Mouse (Mus musculus): ENCODE measurements at regions not wholly inside any gene's neighbourhood (a gene's known extent, or its start where the extent isn't known, plus 50 kb on each side); places are given as distances from the start of the nearest gene placed in this dataset.

GRCm38 (mm10) chr19:21050994-21051721 lies 97.2 kb upstream of the Tmc1 start:
- H3K36me3 ChIP-seq = no peaks in the 10 kb centered on the region
- no peaks in the 10 kb centered on the region for H3K4me1 ChIP-seq
- no peak for DNase-seq (ENCODE audit: low spot score)
- no peaks in the 10 kb centered on the region for H3K27me3 ChIP-seq (ENCODE audit: low read depth, poor library complexity, severe bottlenecking)
- no peak overlapping the region for H3K4me3 ChIP-seq
- no peak overlapping the region for H3K27ac ChIP-seq
- 76% methylated on average over 9 of the region's 9 CpGs for WGBS
- no peaks in the 10 kb centered on the region for H3K9me3 ChIP-seq (replicated peaks)

DNA sequence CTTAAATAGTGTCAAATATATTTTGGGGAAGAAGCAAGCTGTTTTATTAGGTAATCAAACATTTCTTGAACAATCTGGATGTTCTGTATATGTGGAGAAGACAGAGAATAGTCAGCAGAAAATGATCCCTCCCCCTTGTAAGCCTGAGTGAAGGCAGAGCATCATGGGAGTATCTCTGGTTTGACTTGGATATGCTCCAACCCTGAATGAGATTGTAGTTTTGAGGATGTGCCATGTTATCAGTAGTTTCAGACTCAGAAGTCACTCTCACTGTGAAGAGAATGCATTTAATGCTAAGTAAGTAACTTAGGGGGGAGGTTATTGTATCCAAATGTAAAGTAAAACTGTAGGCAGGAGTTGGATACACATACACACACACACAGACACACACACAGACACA lies 95.3 kb upstream of the Tmc1 start:
- Histone ChIP-seq H3K36me3 (no peaks in the 10 kb centered on the region), H3K4me3 (no peak overlapping the region), H3K27me3 (ENCODE audit: low read depth, poor library complexity, severe bottlenecking) (no peaks in the 10 kb centered on the region), H3K27ac (no peak overlapping the region), H3K4me1 (no peaks in the 10 kb centered on the region), H3K9me3 (replicated peaks) (no peaks in the 10 kb centered on the region)
- DNase-seq (ENCODE audit: low spot score) = no peak

- Histone ChIP-seq H3K4me3 (no peak overlapping the region), H3K36me3 (no peaks in the 10 kb centered on the region), H3K4me1 (no peaks in the 10 kb centered on the region), H3K27ac (no peak overlapping the region), H3K9me3 (replicated peaks) (no peaks in the 10 kb centered on the region), H3K27me3 (ENCODE audit: low read depth, poor library complexity, severe bottlenecking) (no peaks in the 10 kb centered on the region)
- WGBS = 89% methylated on average over 12 of the region's 12 CpGs
- no peak for DNase-seq (ENCODE audit: low spot score)
These were observed 91.6 kb upstream of the Tmc1 start for GRCm38 (mm10) chr19:21045565-21045964.

- Histone ChIP-seq H3K36me3 (no peaks in the 10 kb centered on the region), H3K9me3 (replicated peaks) (no peaks in the 10 kb centered on the region)
- 96% methylated on average over 4 of the region's 4 CpGs for WGBS
These were observed 90.0 kb upstream of the Tmc1 start for GRCm38 (mm10) chr19:21043958-21044357.

GRCm38 (mm10) chr19:21042536-21042935 lies 88.5 kb upstream of the Tmc1 start:
- DNase-seq (ENCODE audit: low spot score) = no peak
- Histone ChIP-seq H3K4me3 (no peak overlapping the region), H3K4me1 (no peaks in the 10 kb centered on the region), H3K27ac (no peak overlapping the region), H3K27me3 (ENCODE audit: low read depth, poor library complexity, severe bottlenecking) (no peaks in the 10 kb centered on the region), H3K36me3 (no peaks in the 10 kb centered on the region), H3K9me3 (replicated peaks) (no peaks in the 10 kb centered on the region)
- WGBS = 88% methylated on average over 3 of the region's 3 CpGs

More at GRCm38 (mm10) chr19:21043958-21044357, 90.0 kb upstream of the Tmc1 start:
- no peak for DNase-seq (ENCODE audit: low spot score)
- Histone ChIP-seq H3K4me3 (no peak overlapping the region), H3K4me1 (no peaks in the 10 kb centered on the region), H3K27ac (no peak overlapping the region), H3K27me3 (ENCODE audit: low read depth, poor library complexity, severe bottlenecking) (no peaks in the 10 kb centered on the region)

DNA sequence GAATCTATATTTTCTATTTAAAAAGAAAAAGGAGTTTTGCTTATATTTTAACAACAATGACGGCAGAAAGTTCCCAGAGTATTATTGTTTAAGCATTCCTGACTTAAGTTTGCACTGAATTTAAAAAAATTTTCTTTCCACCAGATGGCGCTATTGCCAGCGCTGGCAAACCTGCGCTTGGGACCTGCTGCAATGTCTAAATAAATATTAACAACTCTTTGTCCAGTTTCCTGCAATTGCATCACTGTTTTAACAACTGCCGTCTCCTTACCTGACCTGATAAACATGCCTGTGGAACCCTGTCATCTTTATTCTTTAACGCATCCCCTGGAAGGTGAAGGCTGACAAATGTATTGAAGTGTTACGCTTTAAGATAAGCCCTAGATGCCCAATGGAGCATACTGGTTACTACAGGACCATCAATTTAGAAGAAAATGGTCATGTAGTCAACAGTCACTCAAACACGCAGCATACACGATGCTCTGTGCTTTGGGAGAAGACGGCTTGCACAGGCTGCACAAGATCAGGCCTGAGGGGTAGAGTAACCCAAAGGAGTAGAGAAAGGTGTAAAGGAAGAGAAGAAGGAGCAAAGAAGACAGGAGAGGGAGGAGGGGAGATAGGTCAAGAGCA lies 83.6 kb upstream of the Tmc1 start:
- Histone ChIP-seq H3K27ac (no peak overlapping the region), H3K9me3 (replicated peaks) (no peaks in the 10 kb centered on the region), H3K4me1 (no peaks in the 10 kb centered on the region), H3K27me3 (ENCODE audit: low read depth, poor library complexity, severe bottlenecking) (no peaks in the 10 kb centered on the region), H3K36me3 (no peaks in the 10 kb centered on the region), H3K4me3 (no peak overlapping the region)
- 57% methylated on average over 10 of the region's 10 CpGs for WGBS
- no peak for DNase-seq (ENCODE audit: low spot score)

DNA sequence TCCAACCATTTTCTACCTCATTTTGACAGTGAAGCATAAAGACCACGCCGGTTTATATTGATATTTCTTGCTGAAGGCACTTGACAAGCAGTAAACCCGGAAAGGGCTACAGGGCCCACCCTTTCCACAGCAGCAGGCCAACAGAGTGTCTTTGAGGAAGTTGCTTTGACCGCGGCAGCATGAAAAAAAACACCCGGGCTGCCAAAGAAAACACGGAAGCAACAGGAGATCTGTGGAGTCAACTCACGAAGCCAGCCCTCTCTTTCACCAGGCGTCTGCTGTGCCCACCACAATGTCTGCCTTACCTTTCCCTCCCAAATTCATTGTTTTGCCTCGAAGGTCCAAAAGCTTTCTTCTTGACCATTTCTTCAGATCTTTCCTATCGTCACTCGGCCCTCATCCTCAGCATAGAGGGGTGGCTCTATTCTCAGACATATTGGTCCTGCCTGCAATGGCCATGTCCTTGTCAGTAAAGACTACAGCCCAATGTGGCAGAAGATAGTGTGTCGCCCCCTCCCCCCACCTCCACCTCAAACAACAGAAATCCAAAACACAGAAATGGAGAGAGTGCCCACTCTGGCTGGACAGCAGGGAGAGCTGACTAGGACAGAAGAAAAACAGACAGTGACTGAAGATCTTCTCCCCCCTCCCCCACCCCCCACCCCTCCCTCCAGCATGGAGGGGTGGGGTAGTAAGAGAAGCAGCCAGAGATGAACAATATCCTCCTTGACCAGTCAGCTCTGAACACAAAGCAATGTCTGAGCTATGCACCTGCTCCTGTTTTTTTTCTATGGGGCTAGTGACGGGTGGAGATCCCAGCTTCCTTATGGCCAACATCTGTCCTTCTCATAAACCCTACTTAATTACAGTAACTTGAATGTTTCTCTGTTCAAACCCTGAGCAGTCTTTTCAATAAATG lies 82.8 kb upstream of the Tmc1 start:
- Histone ChIP-seq H3K27me3 (ENCODE audit: low read depth, poor library complexity, severe bottlenecking) (no peaks in the 10 kb centered on the region), H3K9me3 (replicated peaks) (no peaks in the 10 kb centered on the region), H3K36me3 (no peaks in the 10 kb centered on the region), H3K4me1 (no peaks in the 10 kb centered on the region), H3K4me3 (no peak overlapping the region), H3K27ac (no peak overlapping the region)
- DNase-seq (ENCODE audit: low spot score) = no peak
- WGBS = 78% methylated on average over 14 of the region's 14 CpGs

DNA sequence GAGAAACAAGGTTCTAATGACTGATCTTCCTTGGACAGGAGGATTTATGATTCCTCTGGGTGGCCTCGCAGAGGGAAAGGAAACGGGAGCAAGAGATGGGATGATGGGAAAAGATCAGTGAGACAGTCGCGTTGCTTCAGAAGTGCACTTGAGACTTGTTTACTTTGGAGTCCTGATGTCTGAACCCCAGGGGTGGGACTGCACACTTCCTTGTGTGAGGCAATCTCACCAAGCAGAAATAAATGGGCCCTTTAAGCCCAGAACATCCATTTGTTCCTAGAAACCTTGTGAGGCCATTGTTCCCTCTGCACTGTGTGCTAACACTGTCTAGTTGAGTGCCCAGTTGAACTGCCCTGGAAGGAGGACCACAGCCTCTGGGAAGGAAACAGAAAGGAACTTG lies 81.5 kb upstream of the Tmc1 start:
- no peaks in the 10 kb centered on the region for H3K4me1 ChIP-seq
- WGBS = 59% methylated on average over 4 of the region's 4 CpGs
- DNase-seq (ENCODE audit: low spot score) = no peak

DNA sequence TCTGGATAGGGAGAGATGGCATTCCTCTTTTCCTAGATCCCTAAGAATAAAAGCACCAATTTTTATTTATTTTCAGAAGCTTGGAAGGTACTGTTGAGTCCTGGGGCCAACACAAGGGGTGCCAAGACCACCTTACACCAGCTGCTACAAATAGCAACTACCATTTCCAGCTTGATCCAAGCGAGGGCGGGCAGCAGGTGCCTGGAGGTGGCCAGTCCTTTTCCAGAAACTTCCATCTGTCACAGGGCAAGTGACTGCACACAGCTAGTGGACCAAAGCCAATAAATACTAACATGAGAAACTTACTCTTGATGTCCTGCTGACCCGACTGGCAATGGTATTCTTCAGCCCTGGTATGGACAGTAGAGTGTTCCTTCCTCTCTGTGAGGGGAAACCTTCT lies 80.0 kb upstream of the Tmc1 start:
- DNase-seq (ENCODE audit: low spot score) = no peak
- H3K27me3 ChIP-seq (ENCODE audit: low read depth, poor library complexity, severe bottlenecking) = no peaks in the 10 kb centered on the region
- H3K36me3 ChIP-seq = no peaks in the 10 kb centered on the region
- H3K4me3 ChIP-seq = no peak overlapping the region
- 91% methylated on average over 3 of the region's 3 CpGs for WGBS
- no peak overlapping the region for H3K27ac ChIP-seq
- H3K9me3 ChIP-seq (replicated peaks) = no peaks in the 10 kb centered on the region
- no peaks in the 10 kb centered on the region for H3K4me1 ChIP-seq

More for the DNA sequence above, 81.5 kb upstream of the Tmc1 start:
- Histone ChIP-seq H3K27ac (no peak overlapping the region), H3K9me3 (replicated peaks) (no peaks in the 10 kb centered on the region), H3K36me3 (no peaks in the 10 kb centered on the region), H3K4me3 (no peak overlapping the region), H3K27me3 (ENCODE audit: low read depth, poor library complexity, severe bottlenecking) (no peaks in the 10 kb centered on the region)

- Histone ChIP-seq H3K36me3 (no peaks in the 10 kb centered on the region), H3K27me3 (ENCODE audit: low read depth, poor library complexity, severe bottlenecking) (no peaks in the 10 kb centered on the region), H3K4me3 (no peak overlapping the region), H3K9me3 (replicated peaks) (no peaks in the 10 kb centered on the region), H3K4me1 (no peaks in the 10 kb centered on the region), H3K27ac (no peak overlapping the region)
- DNase-seq (ENCODE audit: low spot score) = no peak
- 87% methylated on average over 2 of the region's 2 CpGs for WGBS
These were observed 78.6 kb upstream of the Tmc1 start for GRCm38 (mm10) chr19:21032558-21032957.

DNA sequence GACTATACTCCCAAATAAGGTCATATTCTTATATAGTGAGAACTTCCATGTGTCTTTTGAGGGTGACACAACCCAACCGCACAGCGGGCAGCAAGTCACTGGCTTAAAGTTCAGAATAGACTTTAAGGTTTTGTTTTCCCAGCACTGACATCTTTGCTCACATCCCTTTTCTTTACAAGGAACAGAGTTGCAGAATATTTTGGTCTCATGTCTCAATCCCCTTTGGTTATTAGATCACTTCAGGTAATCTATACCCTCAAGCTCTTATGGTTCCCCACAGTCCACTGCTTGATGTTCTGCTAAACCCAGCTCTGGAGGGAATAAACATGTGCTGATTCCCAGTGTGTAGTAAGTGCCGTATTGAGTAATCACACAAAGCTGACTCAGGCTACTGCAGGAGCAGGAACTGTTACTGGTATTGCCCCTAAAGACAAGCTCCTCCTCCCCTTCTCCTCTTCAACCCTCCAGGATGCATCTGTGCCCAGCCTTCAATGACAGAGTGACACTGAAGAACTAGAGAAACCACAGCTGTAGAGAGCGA lies 77.8 kb upstream of the Tmc1 start:
- no peaks in the 10 kb centered on the region for H3K4me1 ChIP-seq
- WGBS = 86% methylated on average over 4 of the region's 4 CpGs
- no peak for DNase-seq (ENCODE audit: low spot score)
- no peaks in the 10 kb centered on the region for H3K9me3 ChIP-seq (replicated peaks)
- H3K27me3 ChIP-seq (ENCODE audit: low read depth, poor library complexity, severe bottlenecking) = no peaks in the 10 kb centered on the region
- H3K27ac ChIP-seq = no peak overlapping the region
- H3K4me3 ChIP-seq = no peak overlapping the region
- H3K36me3 ChIP-seq = no peaks in the 10 kb centered on the region

DNA sequence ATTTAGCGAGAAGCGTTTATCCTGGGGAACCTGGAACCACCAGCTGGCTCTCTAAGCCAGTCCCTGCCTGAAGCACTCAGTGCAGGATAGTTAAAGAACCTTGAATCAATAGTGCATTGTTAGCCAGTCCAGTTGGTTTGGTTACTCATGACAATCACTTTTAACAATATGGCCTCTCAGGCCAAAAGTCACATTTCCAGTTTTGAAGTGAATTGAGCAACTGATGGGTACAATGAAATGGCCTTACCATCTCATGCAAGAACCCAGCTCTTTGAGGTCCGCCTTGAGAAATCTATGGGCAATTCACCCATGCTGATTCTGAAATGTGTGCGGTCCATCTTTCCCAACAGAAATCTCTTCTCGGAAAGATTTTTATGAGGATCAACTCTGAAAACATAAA lies 77.0 kb upstream of the Tmc1 start:
- Histone ChIP-seq H3K4me3 (no peak overlapping the region), H3K27ac (no peak overlapping the region), H3K9me3 (replicated peaks) (no peaks in the 10 kb centered on the region), H3K36me3 (no peaks in the 10 kb centered on the region), H3K27me3 (ENCODE audit: low read depth, poor library complexity, severe bottlenecking) (no peaks in the 10 kb centered on the region), H3K4me1 (no peaks in the 10 kb centered on the region)
- DNase-seq (ENCODE audit: low spot score) = no peak
- 89% methylated on average over 5 of the region's 5 CpGs for WGBS

DNA sequence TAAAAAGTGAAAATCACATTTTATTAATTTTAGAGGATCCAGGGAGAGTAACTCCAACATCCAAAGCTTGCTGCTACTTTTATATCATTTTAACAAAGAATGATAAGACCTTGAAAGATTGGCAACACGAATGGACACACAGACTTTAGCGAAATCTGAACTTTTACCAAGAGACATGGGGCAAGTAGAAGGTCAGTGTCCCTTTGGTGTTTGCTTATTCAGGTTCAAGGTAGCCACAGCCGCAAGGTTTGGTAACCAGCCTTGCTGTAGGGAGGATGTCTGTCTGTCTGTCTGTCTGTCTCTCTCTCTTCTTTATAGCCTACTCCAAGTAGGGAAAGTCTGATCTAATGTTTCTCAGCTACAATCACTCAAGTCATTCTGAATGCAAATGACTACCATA lies 75.0 kb upstream of the Tmc1 start:
- Histone ChIP-seq H3K27ac (no peak overlapping the region), H3K4me1 (no peaks in the 10 kb centered on the region), H3K9me3 (replicated peaks) (no peaks in the 10 kb centered on the region), H3K27me3 (ENCODE audit: low read depth, poor library complexity, severe bottlenecking) (no peaks in the 10 kb centered on the region), H3K36me3 (no peaks in the 10 kb centered on the region), H3K4me3 (no peak overlapping the region)
- WGBS = 95% methylated on average over 3 of the region's 3 CpGs
- DNase-seq (ENCODE audit: low spot score) = no peak

Data from limb, embryonic 10.5 days (tissue).